Mouse (Mus musculus): ENCODE measurements around the gene Tnrc18.

Gene Tnrc18

GRCm38 (mm10) chr5:142823096-142824062 is 5.9 kb upstream of the Tnrc18 start:
- DNase-seq (ENCODE audit: extremely low spot score, low read depth, low spot score) = peak; percentile 73

DNA sequence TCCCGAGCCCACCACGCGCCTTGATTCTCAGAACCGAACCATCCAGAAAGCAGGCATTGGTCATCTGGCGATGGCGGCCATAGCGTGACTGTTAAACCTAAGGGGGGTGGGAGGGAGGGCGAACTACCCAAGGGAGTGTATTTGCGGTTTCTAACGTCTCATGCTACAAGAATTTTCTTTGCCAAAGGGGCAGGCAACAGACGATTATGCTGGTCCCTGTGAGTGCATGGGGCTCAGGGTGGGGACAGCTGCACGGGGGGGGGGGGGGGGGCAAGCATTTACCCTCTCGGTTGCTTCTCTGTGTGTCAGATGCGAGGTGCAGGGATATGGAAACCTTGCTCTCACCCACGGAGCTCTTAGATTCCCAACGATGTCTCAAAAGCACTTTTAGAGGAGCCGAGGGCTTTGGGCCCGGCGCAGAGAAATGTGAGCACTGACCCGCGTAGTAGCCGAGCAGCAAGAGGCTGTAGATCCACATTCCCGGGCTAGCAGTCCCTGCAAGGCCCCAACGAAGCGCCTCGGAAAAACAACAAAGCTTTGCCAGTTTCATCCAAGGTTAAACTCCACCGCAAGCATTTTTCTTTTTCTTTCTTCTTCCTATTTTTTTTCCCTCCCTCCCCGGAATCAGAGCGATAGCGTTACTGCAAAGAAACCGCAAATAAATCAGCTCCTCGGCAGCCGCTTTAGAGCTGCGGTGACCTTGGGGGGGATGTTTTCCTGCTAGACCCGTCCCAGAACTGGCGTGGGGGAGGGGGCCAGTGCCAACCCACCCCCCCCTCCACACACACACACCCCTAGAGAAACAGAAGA is 5.0 kb upstream of the Tnrc18 start:
- DNase-seq (ENCODE audit: extremely low spot score, low read depth, low spot score) = no peak

GRCm38 (mm10) chr5:142821974-142822285 is 4.5 kb upstream of the Tnrc18 start:
- no peak for DNase-seq (ENCODE audit: extremely low spot score, low read depth, low spot score)

DNA sequence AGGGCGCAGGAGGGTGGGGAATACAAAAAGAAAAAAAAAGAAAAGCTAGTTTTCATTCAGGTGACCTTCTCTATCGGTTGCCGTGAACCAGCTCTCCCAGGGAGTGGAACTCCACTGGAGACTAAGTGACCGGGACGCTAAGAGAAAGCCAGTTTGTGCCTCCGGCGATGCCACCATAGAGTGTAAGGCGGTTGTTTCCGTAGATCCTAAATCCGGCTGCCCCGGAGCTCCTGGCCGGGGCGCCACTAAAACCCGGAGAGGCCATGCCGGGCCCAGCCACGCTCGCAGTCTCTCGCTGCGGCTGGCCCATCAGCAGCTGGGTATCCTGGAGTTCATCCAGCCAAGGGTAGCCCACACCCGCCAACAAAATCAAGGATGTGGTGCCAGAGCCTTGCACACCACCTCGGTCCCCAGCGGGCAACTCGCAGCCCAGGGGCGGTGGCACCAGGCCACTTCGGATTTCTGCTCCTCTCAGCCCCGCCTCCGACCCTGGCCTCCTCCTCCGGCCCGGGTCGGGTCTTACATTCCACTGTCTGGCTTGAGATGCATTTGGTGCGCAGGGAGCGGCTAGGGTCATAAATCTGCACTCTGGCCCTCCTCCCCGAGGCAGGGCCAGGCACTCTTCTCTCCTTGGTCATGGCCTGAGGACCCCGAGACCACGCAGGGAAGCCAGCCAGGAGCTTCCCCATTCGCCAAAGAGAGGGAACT is 4.0 kb upstream of the Tnrc18 start:
- peak; percentile 82 for DNase-seq (ENCODE audit: extremely low spot score, low read depth, low spot score)

DNA sequence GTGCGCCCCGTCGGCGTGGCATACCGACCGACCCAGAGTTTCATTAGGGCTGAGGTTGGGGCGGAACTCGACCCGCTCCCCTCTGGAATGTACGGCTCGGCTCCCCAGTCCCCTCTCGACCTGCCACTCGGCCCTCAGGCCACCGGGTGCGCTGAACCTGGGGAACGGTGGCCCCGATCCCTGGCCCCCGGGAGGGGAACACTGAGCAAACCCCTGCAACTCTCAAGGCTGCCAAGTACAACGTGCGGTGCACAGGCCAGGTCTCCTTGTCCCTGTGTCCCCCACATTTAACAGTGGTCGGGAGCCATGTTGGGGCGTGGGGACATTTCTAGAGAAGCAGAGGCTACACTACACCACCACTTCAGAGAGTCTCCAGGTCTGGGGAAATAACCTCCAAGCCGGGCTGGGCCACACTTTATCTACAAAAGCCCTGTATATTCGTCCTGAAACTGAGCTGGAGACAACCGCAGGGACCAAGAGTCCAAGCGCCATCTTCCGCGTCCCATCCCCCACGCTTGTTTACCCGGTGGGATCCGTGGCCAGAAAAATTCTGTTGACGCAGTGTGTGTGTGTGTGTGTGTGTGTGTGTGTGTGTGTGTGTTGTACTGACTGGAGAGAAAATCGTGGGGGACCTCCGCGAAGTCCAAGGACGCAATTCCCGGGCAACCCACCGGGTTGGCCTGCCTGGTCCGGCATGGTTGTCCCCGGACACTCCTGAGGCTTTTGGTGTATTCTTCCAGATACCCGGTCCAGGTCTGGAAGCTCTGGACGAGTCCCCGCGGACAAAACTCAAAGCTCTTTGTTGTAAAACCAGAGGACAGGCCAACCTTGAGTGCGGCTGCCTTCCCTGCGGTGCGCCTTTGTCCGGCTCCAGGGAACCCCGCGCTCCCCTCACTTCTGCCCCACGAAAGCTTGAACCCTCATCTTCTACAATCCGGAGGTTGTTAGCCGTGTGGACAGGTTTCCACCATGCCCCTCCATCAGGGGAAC is 3.1 kb upstream of the Tnrc18 start:
- no peak for DNase-seq (ENCODE audit: extremely low spot score, low read depth, low spot score)

GRCm38 (mm10) chr5:142819385-142820275 is 2.2 kb upstream of the Tnrc18 start:
- peak; percentile 73 for DNase-seq (ENCODE audit: extremely low spot score, low read depth, low spot score)

GRCm38 (mm10) chr5:142818435-142819360 is 1.2 kb upstream of the Tnrc18 start:
- DNase-seq (ENCODE audit: extremely low spot score, low read depth, low spot score) = peak; percentile 60

DNA sequence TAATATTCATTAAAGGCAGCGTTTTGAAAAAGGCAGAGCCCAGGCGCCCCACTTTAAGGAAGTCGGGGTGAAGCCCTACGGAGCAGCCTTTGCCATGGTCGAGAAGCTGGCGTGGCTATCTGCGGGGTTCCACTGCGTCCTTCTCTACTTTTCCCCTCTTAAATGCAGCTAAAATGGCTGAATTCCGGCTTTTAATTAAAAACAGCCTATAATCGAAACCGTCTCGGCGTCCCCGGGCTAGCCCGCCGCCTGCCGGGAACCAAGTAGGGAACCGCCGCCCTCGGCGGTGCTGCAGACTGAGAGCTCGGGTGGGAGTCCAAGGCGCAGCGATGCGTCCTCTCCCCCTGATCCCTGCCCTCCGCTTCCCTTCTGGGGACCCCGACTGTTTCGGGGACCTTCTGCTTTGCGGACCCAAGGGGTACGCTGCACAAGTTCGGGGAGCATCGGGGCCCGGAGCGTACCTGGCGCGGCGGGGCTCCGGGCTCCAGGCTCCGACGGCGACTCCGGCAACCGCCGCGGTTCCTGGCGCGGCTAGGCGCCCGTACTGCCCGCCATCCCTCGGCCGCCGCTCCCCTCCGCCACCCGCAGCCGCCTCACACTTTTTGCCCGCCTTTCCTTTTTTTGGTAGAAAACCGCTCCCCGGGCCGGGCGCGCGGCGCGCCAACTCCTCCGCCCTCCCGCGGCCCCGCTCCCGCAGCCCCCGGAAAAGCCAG is 495 bp downstream of the Tnrc18 start:
- DNase-seq (ENCODE audit: extremely low spot score, low read depth, low spot score) = no peak

DNA sequence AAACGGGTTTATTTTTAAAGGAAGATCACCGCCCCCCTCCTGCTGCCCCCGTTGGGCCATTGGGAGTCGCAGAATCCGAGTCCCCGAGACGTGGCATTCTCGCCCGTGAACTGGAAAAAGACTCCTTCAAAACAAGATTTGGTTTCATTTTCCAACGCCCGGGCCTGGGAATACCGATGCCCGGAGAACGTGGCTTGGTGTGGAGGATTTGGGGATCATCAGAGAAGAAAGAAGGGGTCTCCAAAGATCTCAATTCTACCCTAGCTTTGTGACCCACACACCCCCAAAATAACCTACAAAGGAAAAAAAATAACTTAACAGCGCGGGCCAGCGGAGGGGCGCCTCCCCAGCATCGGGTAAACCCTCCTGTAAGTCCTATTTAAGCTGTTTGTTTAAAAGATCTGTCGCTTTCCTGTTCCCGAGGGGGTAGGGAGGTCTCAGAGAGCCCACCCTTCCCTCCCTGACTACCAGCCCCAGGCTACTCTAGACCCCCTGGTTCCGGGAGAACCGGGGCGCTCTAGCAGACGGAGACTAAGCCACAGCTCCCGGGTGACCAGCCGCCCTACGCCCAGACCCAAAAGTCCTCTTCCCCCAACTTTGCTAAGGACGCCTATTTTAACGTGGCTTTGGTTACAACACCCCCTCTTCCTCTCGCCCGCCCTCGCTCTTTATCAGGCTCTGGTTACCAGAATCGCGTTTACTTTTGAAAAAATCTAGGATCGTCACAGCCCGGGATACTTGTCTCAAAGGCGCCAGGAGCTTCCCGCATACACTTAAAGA is 1.2 kb downstream of the Tnrc18 start:
- no peak for DNase-seq (ENCODE audit: extremely low spot score, low read depth, low spot score)

- DNase-seq (ENCODE audit: extremely low spot score, low read depth, low spot score) = no peak
Measured at GRCm38 (mm10) chr5:142815421-142816001, 2.0 kb downstream of the Tnrc18 start.

GRCm38 (mm10) chr5:142814711-142815420 is 2.6 kb downstream of the Tnrc18 start:
- DNase-seq (ENCODE audit: extremely low spot score, low read depth, low spot score) = no peak

GRCm38 (mm10) chr5:142814161-142814651 is 3.3 kb downstream of the Tnrc18 start:
- no peak for DNase-seq (ENCODE audit: extremely low spot score, low read depth, low spot score)

DNA sequence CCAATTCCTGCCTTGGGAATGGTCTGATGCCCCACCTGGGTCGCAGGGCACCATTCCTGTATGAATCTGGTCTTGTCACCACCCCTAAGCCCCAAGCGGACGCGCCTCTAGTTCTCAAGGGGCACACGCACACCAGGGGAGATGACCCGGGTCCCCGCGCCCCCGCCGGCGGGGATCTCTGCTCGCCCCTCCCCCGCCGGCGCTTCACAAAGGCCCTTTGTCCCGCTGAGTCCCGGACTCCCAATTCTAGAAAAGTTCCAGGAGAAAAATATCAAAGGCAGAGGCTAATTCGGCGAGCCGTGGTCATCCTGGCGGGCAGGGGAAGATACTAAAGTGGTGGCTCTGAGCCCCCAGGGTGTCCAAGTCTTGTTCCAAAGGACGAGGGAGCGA is 3.7 kb downstream of the Tnrc18 start:
- no peak for DNase-seq (ENCODE audit: extremely low spot score, low read depth, low spot score)

DNA sequence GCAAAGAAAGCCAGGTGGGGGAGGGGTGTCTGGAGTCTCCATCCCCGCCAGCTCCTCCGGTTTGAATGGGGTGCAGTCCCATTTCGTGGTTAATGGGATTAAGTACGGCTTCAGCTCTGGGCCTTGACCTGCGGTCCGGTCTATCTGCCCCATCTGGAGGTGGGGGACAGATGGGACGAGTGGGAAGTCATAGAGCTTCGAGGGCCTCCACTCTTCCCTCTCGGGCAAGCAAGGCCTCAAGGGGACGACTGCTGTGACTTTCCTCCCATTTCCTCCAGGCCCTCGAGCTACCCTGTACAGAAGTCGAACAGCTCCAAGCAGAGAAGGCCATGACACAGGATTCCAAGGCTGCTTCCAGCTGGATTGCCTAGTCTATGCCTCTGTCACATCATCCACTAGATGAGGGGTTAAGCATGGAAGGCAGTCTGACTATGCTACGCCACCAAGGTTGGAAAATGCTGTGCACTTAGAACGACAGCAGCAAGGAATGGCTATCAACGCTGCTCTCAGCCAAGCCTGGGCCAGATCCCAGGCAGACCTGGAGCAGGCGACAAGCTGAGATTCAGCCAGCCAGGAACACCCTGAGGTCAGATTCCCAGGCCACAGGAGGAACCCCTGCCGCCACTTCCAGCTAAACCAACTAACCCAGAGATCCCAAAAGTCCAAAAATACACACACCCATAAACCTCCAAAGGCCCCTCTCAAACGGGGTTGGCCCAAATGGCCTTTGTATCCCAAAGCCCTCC is 4.3 kb downstream of the Tnrc18 start:
- DNase-seq (ENCODE audit: extremely low spot score, low read depth, low spot score) = no peak

- DNase-seq (ENCODE audit: extremely low spot score, low read depth, low spot score) = no peak
Measured at GRCm38 (mm10) chr5:142812621-142812975, 4.9 kb downstream of the Tnrc18 start.

All from hindlimb bud, embryonic 11.5 days (tissue).